Mouse (Mus musculus) MEL (cell line): ENCODE data around the gene Polr1b. TPM values are rescaled to one million over a fixed set of nuclear protein-coding genes. Genes with fewer than 3 reads are reported as not detected.

Experiments
- DNase-seq: peaks from one replicate; pipeline ENCODE4 v3.0.0; 2011; ENCODE audit warnings: low read depth, low spot score
- H3K27ac ChIP-seq: 2 replicates; pipeline ENCODE4 v1.5.1; 2012; ENCODE audit warnings: low read depth, mild to moderate bottlenecking, control low read depth, low read length, moderate library complexity; ENCODE audit not compliant: control insufficient read depth
- H3K27me3 ChIP-seq, 2 experiments: fragments of 150-350 bp in 1 of 2; sonication (generic) in 1 of 2; 2 replicates each; pipeline ENCODE4 v1.6.1; 2012; ENCODE audit warnings: low read length in 2 of 2, mild to moderate bottlenecking in 2 of 2, improper control_type of control experiment in 1 of 2, moderate library complexity in 1 of 2; ENCODE audit not compliant: insufficient read depth in 2 of 2, control insufficient read depth in 1 of 2
- H3K36me3 ChIP-seq, 2 experiments: 2 replicates each; pipeline ENCODE4 v1.6.1; 2012 to 2014; ENCODE audit warnings: low read length in 2 of 2, improper control_type of control experiment in 1 of 2, inconsistent platforms in 1 of 2, mild to moderate bottlenecking in 1 of 2; ENCODE audit not compliant: insufficient read depth in 2 of 2, control insufficient read depth in 1 of 2
- H3K4me1 ChIP-seq, 2 experiments: fragments of 150-350 bp in 1 of 2; sonication (generic) in 1 of 2; 2 replicates each; pipeline ENCODE4 v1.6.1; 2012; ENCODE audit warnings: low read length in 2 of 2, improper control_type of control experiment in 1 of 2, mild to moderate bottlenecking in 1 of 2; ENCODE audit not compliant: insufficient read depth in 2 of 2, control insufficient read depth in 1 of 2
- H3K4me3 ChIP-seq, 2 experiments: fragments of 150-350 bp in 1 of 2; sonication (generic) in 1 of 2; 2 replicates each; pipeline ENCODE4 v1.5.1; 2012; ENCODE audit warnings: low read depth in 2 of 2, low read length in 2 of 2, mild to moderate bottlenecking in 2 of 2, moderate library complexity in 2 of 2, control low read depth in 1 of 2, improper control_type of control experiment in 1 of 2; ENCODE audit not compliant: control insufficient read depth in 1 of 2, insufficient read depth in 1 of 2
- H3K79me2 ChIP-seq: 2 replicates; pipeline ENCODE4 v1.6.1; 2012; ENCODE audit warnings: mild to moderate bottlenecking, low read length, moderate library complexity; ENCODE audit not compliant: control insufficient read depth, poor library complexity, insufficient read depth
- H3K9ac ChIP-seq: 2 replicates; pipeline ENCODE4 v1.6.1; 2012; ENCODE audit warnings: low read depth, mild to moderate bottlenecking, control low read depth, low read length, moderate library complexity; ENCODE audit not compliant: control insufficient read depth, poor library complexity, severe bottlenecking
- H3K9me3 ChIP-seq: fragments of 150-350 bp; sonication (generic); replicated peaks from 2 replicates; pipeline ENCODE4 v1.6.1; 2012; ENCODE audit warnings: mild to moderate bottlenecking, low read length, improper control_type of control experiment, moderate library complexity; ENCODE audit not compliant: insufficient read depth
- CHD1 ChIP-seq: IDR thresholded peaks from 2 replicates; pipeline ENCODE4 v1.6.1; 2012; ENCODE audit warnings: low read depth, mild to moderate bottlenecking, inconsistent platforms, low read length, improper control_type of control experiment
- CTCF ChIP-seq, 3 experiments: IDR thresholded peaks in 2 of 3; conservative IDR thresholded peaks in 1 of 3; 2 replicates each; pipeline ENCODE4 v1.5.1; 2011 to 2012; ENCODE audit warnings: low read length in 3 of 3, low read depth in 2 of 3, mild to moderate bottlenecking in 2 of 3, improper control_type of control experiment in 1 of 3, inconsistent platforms in 1 of 3, mixed read lengths in 1 of 3, moderate library complexity in 1 of 3; ENCODE audit not compliant: control insufficient read depth in 1 of 3, insufficient read depth in 1 of 3, poor library complexity in 1 of 3, severe bottlenecking in 1 of 3
- ELF1 ChIP-seq: IDR thresholded peaks from 2 replicates; pipeline ENCODE4 v1.6.1; 2014; ENCODE audit warnings: low read depth, mild to moderate bottlenecking, inconsistent platforms, low read length, improper control_type of control experiment, moderate library complexity
- EP300 ChIP-seq, 2 experiments: IDR thresholded peaks; 2 replicates each; pipeline ENCODE4 v1.6.1; 2011; ENCODE audit warnings: improper control_type of control experiment in 2 of 2, low read length in 2 of 2, low read depth in 1 of 2, mild to moderate bottlenecking in 1 of 2
- ETS1 ChIP-seq: IDR thresholded peaks from 2 replicates; pipeline ENCODE4 v1.6.1; 2012; ENCODE audit warnings: low read depth, mild to moderate bottlenecking, inconsistent platforms, low read length, improper control_type of control experiment, moderate library complexity
- GABPA ChIP-seq: IDR thresholded peaks from 2 replicates; pipeline ENCODE4 v1.6.1; 2012; ENCODE audit warnings: low read depth, mild to moderate bottlenecking, inconsistent platforms, low read length, improper control_type of control experiment, moderate library complexity
- HCFC1 ChIP-seq: IDR thresholded peaks from 2 replicates; pipeline ENCODE4 v1.6.1; 2012; ENCODE audit warnings: low read depth, mild to moderate bottlenecking, inconsistent platforms, low read length, improper control_type of control experiment, moderate library complexity
- JUND ChIP-seq: IDR thresholded peaks from 2 replicates; pipeline ENCODE4 v1.6.1; 2011; ENCODE audit warnings: low read depth, mild to moderate bottlenecking, improper control_type of control experiment, low read length
- MAFK ChIP-seq: IDR thresholded peaks from 2 replicates; pipeline ENCODE4 v1.6.1; 2011; ENCODE audit warnings: low read depth, mild to moderate bottlenecking, low read length, improper control_type of control experiment, borderline replicate concordance
- MAZ ChIP-seq: IDR thresholded peaks from 2 replicates; pipeline ENCODE4 v1.6.1; 2012; ENCODE audit warnings: low read depth, mild to moderate bottlenecking, inconsistent platforms, low read length, improper control_type of control experiment
- MXI1 ChIP-seq: IDR thresholded peaks from 2 replicates; pipeline ENCODE4 v1.6.1; 2011; ENCODE audit warnings: mild to moderate bottlenecking, low read depth, low read length, improper control_type of control experiment
- MYC ChIP-seq: IDR thresholded peaks from 2 replicates; pipeline ENCODE4 v1.6.1; 2011; ENCODE audit warnings: low read depth, mild to moderate bottlenecking, low read length, improper control_type of control experiment, moderate library complexity
- POLR2A ChIP-seq, 2 experiments: IDR thresholded peaks; 2 replicates each; pipeline ENCODE4 v1.6.1; 2011 to 2012; ENCODE audit warnings: low read length in 2 of 2, mild to moderate bottlenecking in 2 of 2, control low read depth in 1 of 2, improper control_type of control experiment in 1 of 2, low read depth in 1 of 2, moderate library complexity in 1 of 2; ENCODE audit not compliant: control insufficient read depth in 1 of 2, insufficient read depth in 1 of 2, poor library complexity in 1 of 2
- POLR2AphosphoS2 ChIP-seq: IDR thresholded peaks from 2 replicates; pipeline ENCODE4 v1.6.1; 2011; ENCODE audit warnings: low read length, improper control_type of control experiment
- RAD21 ChIP-seq: IDR thresholded peaks from 2 replicates; pipeline ENCODE4 v1.6.1; 2011; ENCODE audit warnings: mild to moderate bottlenecking, low read depth, low read length, improper control_type of control experiment
- RCOR1 ChIP-seq: IDR thresholded peaks from 2 replicates; pipeline ENCODE4 v1.6.1; 2012; ENCODE audit warnings: low read depth, mild to moderate bottlenecking, inconsistent platforms, low read length, improper control_type of control experiment
- SMC3 ChIP-seq: IDR thresholded peaks from 2 replicates; pipeline ENCODE4 v1.6.1; 2011; ENCODE audit warnings: low read depth, low read length, improper control_type of control experiment
- TBP ChIP-seq: IDR thresholded peaks from 2 replicates; pipeline ENCODE4 v1.8.0; 2011; ENCODE audit warnings: low read depth, low read length, improper control_type of control experiment
- TCF12 ChIP-seq: IDR thresholded peaks from 2 replicates; pipeline ENCODE4 v1.6.1; 2014; ENCODE audit warnings: low read depth, mild to moderate bottlenecking, inconsistent platforms, low read length, improper control_type of control experiment, moderate library complexity
- USF1 ChIP-seq: IDR thresholded peaks from 2 replicates; pipeline ENCODE4 v1.6.1; 2014; ENCODE audit warnings: low read depth, mild to moderate bottlenecking, inconsistent platforms, low read length, improper control_type of control experiment, moderate library complexity
- ZC3H11A ChIP-seq: IDR thresholded peaks from 2 replicates; pipeline ENCODE4 v1.6.1; 2012; ENCODE audit warnings: low read depth, mild to moderate bottlenecking, inconsistent platforms, low read length, improper control_type of control experiment
- ZMIZ1 ChIP-seq: IDR thresholded peaks from 2 replicates; pipeline ENCODE4 v1.6.1; 2012; ENCODE audit warnings: low read depth, mild to moderate bottlenecking, inconsistent platforms, low read length, improper control_type of control experiment, moderate library complexity
- ZNF384 ChIP-seq: IDR thresholded peaks from 2 replicates; pipeline ENCODE4 v1.6.1; 2012; ENCODE audit warnings: low read depth, mild to moderate bottlenecking, inconsistent platforms, low read length, improper control_type of control experiment
- polyA plus RNA-seq, 2 experiments: library from polyadenylated mRNA; stranded (reverse) in 1 of 2; unstranded in 1 of 2; fragments of >175 nt in 1 of 2; fragments of >200 nt in 1 of 2; gene quantifications; 2 replicates each; pipeline versions ENCODE4 v1.2.1 to v1.2.4; 2012; ENCODE audit warnings: low replicate concordance in 2 of 2, low read depth in 1 of 2; ENCODE audit not compliant: insufficient read length in 2 of 2, insufficient read depth in 1 of 2, missing spikeins in 1 of 2
- total RNA-seq: library from RNA; depleted of rRNA; stranded (reverse); fragments of 300-350 nt; gene quantifications from 2 replicates; pipeline ENCODE4 v1.2.3, GENCODE M21; 2012

Polr1b gene
- total and polyA plus RNA-seq, 3 experiments = 90.1 to 92.8 TPM; not detected in 1

- H3K4me1 ChIP-seq = no peaks in the 10 kb centered on the region
- DNase-seq = no peak
- no peaks in the 10 kb centered on the region for H3K36me3 ChIP-seq
- H3K79me2 ChIP-seq = no peaks in the 10 kb centered on the region
- no peak overlapping the region for H3K27ac ChIP-seq
- no peak overlapping the region for H3K9ac ChIP-seq
- H3K9me3 ChIP-seq = no peaks in the 10 kb centered on the region
- TF ChIP-seq ETS1 = no peak
- no peak for TF ChIP-seq EP300 (IDR thresholded peaks at IDR 0.05; ENCODE audit: low read depth in 1 of 2, low read length in 2 of 2)
- no peak for TF ChIP-seq HCFC1
- no peak for TF ChIP-seq RCOR1
- no peak for TF ChIP-seq ZMIZ1
- no peak for TF ChIP-seq POLR2A (IDR thresholded peaks at IDR 0.05; ENCODE audit: control insufficient read depth in 1 of 2, insufficient read depth in 1 of 2, low read depth in 1 of 2, low read length in 2 of 2, poor library complexity in 1 of 2)
- TF ChIP-seq MYC = no peak
- TF ChIP-seq POLR2AphosphoS2 = no peak
- TF ChIP-seq TBP = no peak
- H3K4me3 ChIP-seq = no peak overlapping the region
- peaks cover 2 to 3% of the 10 kb centered on the region in 2 experiments; a peak in 1 of 4 replicates for H3K27me3 ChIP-seq
Measured at GRCm38 (mm10) chr2:129164815-129165214, 64.0 kb downstream of the Polr1b start.

- TF ChIP-seq MXI1 (no peak), CTCF (IDR thresholded peaks at IDR 0.05 in 2 of 3, conservative IDR thresholded peaks at IDR 0.05 in 1 of 3; ENCODE audit: control insufficient read depth in 1 of 3, insufficient read depth in 1 of 3, low read depth in 2 of 3, low read length in 3 of 3, poor library complexity in 1 of 3, severe bottlenecking in 1 of 3) (no peak), USF1 (no peak), GABPA (no peak), MAZ (no peak), JUND (no peak), SMC3 (no peak), ELF1 (no peak), EP300 (IDR thresholded peaks at IDR 0.05; ENCODE audit: low read depth in 1 of 2, low read length in 2 of 2) (no peak), MAFK (no peak), HCFC1 (no peak), ZNF384 (no peak), TCF12 (no peak), RAD21 (no peak), RCOR1 (no peak), ZC3H11A (no peak), CHD1 (no peak)
- Histone ChIP-seq H3K4me3 (no peak overlapping the region), H3K27me3 (peaks cover 2 to 3% of the 10 kb centered on the region in 2 experiments; a peak in 2 of 4 replicates), H3K36me3 (no peaks in the 10 kb centered on the region), H3K27ac (no peak overlapping the region), H3K9me3 (no peaks in the 10 kb centered on the region), H3K79me2 (no peaks in the 10 kb centered on the region), H3K4me1 (no peaks in the 10 kb centered on the region), H3K9ac (no peak overlapping the region)
- DNase-seq = no peak
Measured at GRCm38 (mm10) chr2:129166466-129167463, 66.0 kb downstream of the Polr1b start.
